Mouse (Mus musculus): ENCODE results near the gene Nfatc3. TPM values are rescaled to one million over a fixed set of nuclear protein-coding genes. Genes with fewer than 3 reads are reported as not detected.

Gene Nfatc3
- polyA plus RNA-seq, 1 experiment, result 78.3 TPM

GRCm38 (mm10) chr8:106043055-106043454 lies 15.6 kb upstream of the Nfatc3 start:
- Histone ChIP-seq H3K27me3 (ENCODE audit: control insufficient read depth, insufficient read depth, low read length, poor library complexity, severe bottlenecking) (no peaks in the 10 kb centered on the region), H3K9me3 (replicated peaks; ENCODE audit: control insufficient read depth, insufficient read depth, low read length, poor library complexity, severe bottlenecking) (no peaks in the 10 kb centered on the region), H3K27ac (ENCODE audit: insufficient read depth, low read length) (no peak overlapping the region), H3K4me1 (ENCODE audit: control insufficient read depth, insufficient read depth, low read length) (no peaks in the 10 kb centered on the region), H3K9ac (ENCODE audit: low read depth, poor library complexity, severe bottlenecking) (no peak overlapping the region), H3K36me3 (ENCODE audit: control insufficient read depth, insufficient read depth, low read length, poor library complexity, severe bottlenecking) (peaks cover 3% of the 10 kb centered on the region), H3K4me3 (ENCODE audit: low read depth, low read length) (no peak overlapping the region)
- TF ChIP-seq EP300 (IDR thresholded peaks at IDR 0.05; ENCODE audit: insufficient read depth, low read depth, low read length), result no peak
- no peak for TF ChIP-seq CTCF (IDR thresholded peaks at IDR 0.05; ENCODE audit: low read depth, low read length)
- TF ChIP-seq POLR2A (IDR thresholded peaks at IDR 0.05; ENCODE audit: insufficient read depth, low read length), result no peak

- Histone ChIP-seq H3K4me3 (ENCODE audit: low read depth, low read length) (no peak overlapping the region), H3K4me1 (ENCODE audit: control insufficient read depth, insufficient read depth, low read length) (no peaks in the 10 kb centered on the region), H3K27me3 (ENCODE audit: control insufficient read depth, insufficient read depth, low read length, poor library complexity, severe bottlenecking) (no peaks in the 10 kb centered on the region), H3K36me3 (ENCODE audit: control insufficient read depth, insufficient read depth, low read length, poor library complexity, severe bottlenecking) (peaks cover 3% of the 10 kb centered on the region), H3K9ac (ENCODE audit: low read depth, poor library complexity, severe bottlenecking) (no peak overlapping the region), H3K9me3 (replicated peaks; ENCODE audit: control insufficient read depth, insufficient read depth, low read length, poor library complexity, severe bottlenecking) (no peaks in the 10 kb centered on the region), H3K27ac (ENCODE audit: insufficient read depth, low read length) (no peak overlapping the region)
- TF ChIP-seq POLR2A (IDR thresholded peaks at IDR 0.05; ENCODE audit: insufficient read depth, low read length) (no peak), CTCF (IDR thresholded peaks at IDR 0.05; ENCODE audit: low read depth, low read length) (no peak), EP300 (IDR thresholded peaks at IDR 0.05; ENCODE audit: insufficient read depth, low read depth, low read length) (no peak)
Measured at GRCm38 (mm10) chr8:106044151-106044550, 14.5 kb upstream of the Nfatc3 start.

- Histone ChIP-seq H3K9ac (ENCODE audit: low read depth, poor library complexity, severe bottlenecking) (no peak overlapping the region), H3K4me1 (ENCODE audit: control insufficient read depth, insufficient read depth, low read length) (no peaks in the 10 kb centered on the region), H3K27me3 (ENCODE audit: control insufficient read depth, insufficient read depth, low read length, poor library complexity, severe bottlenecking) (no peaks in the 10 kb centered on the region), H3K4me3 (ENCODE audit: low read depth, low read length) (no peak overlapping the region), H3K9me3 (replicated peaks; ENCODE audit: control insufficient read depth, insufficient read depth, low read length, poor library complexity, severe bottlenecking) (no peaks in the 10 kb centered on the region), H3K36me3 (ENCODE audit: control insufficient read depth, insufficient read depth, low read length, poor library complexity, severe bottlenecking) (peaks cover 7% of the 10 kb centered on the region), H3K27ac (ENCODE audit: insufficient read depth, low read length) (no peak overlapping the region)
- no peak for TF ChIP-seq POLR2A (IDR thresholded peaks at IDR 0.05; ENCODE audit: insufficient read depth, low read length)
- no peak for TF ChIP-seq EP300 (IDR thresholded peaks at IDR 0.05; ENCODE audit: insufficient read depth, low read depth, low read length)
- no peak for TF ChIP-seq CTCF (IDR thresholded peaks at IDR 0.05; ENCODE audit: low read depth, low read length)
Measured at GRCm38 (mm10) chr8:106046872-106047559, 11.6 kb upstream of the Nfatc3 start.

GRCm38 (mm10) chr8:106047854-106048630 lies 10.6 kb upstream of the Nfatc3 start:
- Histone ChIP-seq H3K9ac (ENCODE audit: low read depth, poor library complexity, severe bottlenecking) (no peak overlapping the region), H3K4me3 (ENCODE audit: low read depth, low read length) (no peak overlapping the region), H3K36me3 (ENCODE audit: control insufficient read depth, insufficient read depth, low read length, poor library complexity, severe bottlenecking) (peaks cover 9% of the 10 kb centered on the region)

GRCm38 (mm10) chr8:106049840-106050239 lies 8.8 kb upstream of the Nfatc3 start:
- TF ChIP-seq CTCF (IDR thresholded peaks at IDR 0.05; ENCODE audit: low read depth, low read length) (no peak), EP300 (IDR thresholded peaks at IDR 0.05; ENCODE audit: insufficient read depth, low read depth, low read length) (no peak), POLR2A (IDR thresholded peaks at IDR 0.05; ENCODE audit: insufficient read depth, low read length) (no peak)
- Histone ChIP-seq H3K9me3 (replicated peaks; ENCODE audit: control insufficient read depth, insufficient read depth, low read length, poor library complexity, severe bottlenecking) (no peaks in the 10 kb centered on the region), H3K9ac (ENCODE audit: low read depth, poor library complexity, severe bottlenecking) (no peak overlapping the region), H3K27ac (ENCODE audit: insufficient read depth, low read length) (no peak overlapping the region), H3K4me3 (ENCODE audit: low read depth, low read length) (no peak overlapping the region), H3K27me3 (ENCODE audit: control insufficient read depth, insufficient read depth, low read length, poor library complexity, severe bottlenecking) (no peaks in the 10 kb centered on the region), H3K36me3 (ENCODE audit: control insufficient read depth, insufficient read depth, low read length, poor library complexity, severe bottlenecking) (peaks cover 16% of the 10 kb centered on the region), H3K4me1 (ENCODE audit: control insufficient read depth, insufficient read depth, low read length) (no peaks in the 10 kb centered on the region)

More at GRCm38 (mm10) chr8:106047854-106048630, 10.6 kb upstream of the Nfatc3 start:
- Histone ChIP-seq H3K4me1 (ENCODE audit: control insufficient read depth, insufficient read depth, low read length) (no peaks in the 10 kb centered on the region), H3K9me3 (replicated peaks; ENCODE audit: control insufficient read depth, insufficient read depth, low read length, poor library complexity, severe bottlenecking) (no peaks in the 10 kb centered on the region), H3K27me3 (ENCODE audit: control insufficient read depth, insufficient read depth, low read length, poor library complexity, severe bottlenecking) (no peaks in the 10 kb centered on the region), H3K27ac (ENCODE audit: insufficient read depth, low read length) (no peak overlapping the region)
- TF ChIP-seq POLR2A (IDR thresholded peaks at IDR 0.05; ENCODE audit: insufficient read depth, low read length), result no peak
- TF ChIP-seq CTCF (IDR thresholded peaks at IDR 0.05; ENCODE audit: low read depth, low read length), result no peak
- no peak for TF ChIP-seq EP300 (IDR thresholded peaks at IDR 0.05; ENCODE audit: insufficient read depth, low read depth, low read length)

- H3K4me3 ChIP-seq (ENCODE audit: low read depth, low read length), result no peak overlapping the region
- no peak overlapping the region for H3K27ac ChIP-seq (ENCODE audit: insufficient read depth, low read length)
- H3K9ac ChIP-seq (ENCODE audit: low read depth, poor library complexity, severe bottlenecking), result no peak overlapping the region
- H3K4me1 ChIP-seq (ENCODE audit: control insufficient read depth, insufficient read depth, low read length), result no peaks in the 10 kb centered on the region
- TF ChIP-seq CTCF (IDR thresholded peaks at IDR 0.05; ENCODE audit: low read depth, low read length) (no peak), EP300 (IDR thresholded peaks at IDR 0.05; ENCODE audit: insufficient read depth, low read depth, low read length) (no peak), POLR2A (IDR thresholded peaks at IDR 0.05; ENCODE audit: insufficient read depth, low read length) (no peak)
- H3K9me3 ChIP-seq (replicated peaks; ENCODE audit: control insufficient read depth, insufficient read depth, low read length, poor library complexity, severe bottlenecking), result no peaks in the 10 kb centered on the region
- H3K36me3 ChIP-seq (ENCODE audit: control insufficient read depth, insufficient read depth, low read length, poor library complexity, severe bottlenecking), result peaks cover 13% of the 10 kb centered on the region
- no peaks in the 10 kb centered on the region for H3K27me3 ChIP-seq (ENCODE audit: control insufficient read depth, insufficient read depth, low read length, poor library complexity, severe bottlenecking)
Measured at GRCm38 (mm10) chr8:106051068-106051467, 7.6 kb upstream of the Nfatc3 start.
